Mouse (Mus musculus) C2C12 (cell line): ENCODE results near the gene Snu13.

Experiments used
- CTCF ChIP-seq: IDR thresholded peaks from one replicate; pipeline ENCODE4 v1.5.1; 2011; ENCODE audit not compliant: control insufficient read depth, insufficient read depth, insufficient read length
- MAX ChIP-seq: IDR thresholded peaks from one replicate; pipeline ENCODE4 v1.6.1; 2011; ENCODE audit warnings: mild to moderate bottlenecking, control low read depth
- MYOD1 ChIP-seq: IDR thresholded peaks from one replicate; pipeline ENCODE4 v1.6.1; 2011; ENCODE audit warnings: low read depth; ENCODE audit not compliant: control insufficient read depth, insufficient read length

- no peak for TF ChIP-seq CTCF
- TF ChIP-seq MAX: no peak
- TF ChIP-seq MYOD1: no peak
Measured at GRCm38 (mm10) chr15:82063909-82064308, 16.5 kb upstream of the Snu13 start.
